Mouse (Mus musculus) frontal cortex, postnatal 36 days (tissue): ENCODE results near the gene Creb3l4.
"Not testable (repeated sequence)": the region's sequence is repeated elsewhere in the genome, so short reads cannot be mapped to it uniquely, and the experiment has no call there.

ENCODE experiments used
- DNase-seq, 2 experiments: peaks; one replicate each; pipeline ENCODE4 v3.0.0; 2022; ENCODE audit warnings: low spot score in 2 of 2

The Creb3l4 gene

DNA sequence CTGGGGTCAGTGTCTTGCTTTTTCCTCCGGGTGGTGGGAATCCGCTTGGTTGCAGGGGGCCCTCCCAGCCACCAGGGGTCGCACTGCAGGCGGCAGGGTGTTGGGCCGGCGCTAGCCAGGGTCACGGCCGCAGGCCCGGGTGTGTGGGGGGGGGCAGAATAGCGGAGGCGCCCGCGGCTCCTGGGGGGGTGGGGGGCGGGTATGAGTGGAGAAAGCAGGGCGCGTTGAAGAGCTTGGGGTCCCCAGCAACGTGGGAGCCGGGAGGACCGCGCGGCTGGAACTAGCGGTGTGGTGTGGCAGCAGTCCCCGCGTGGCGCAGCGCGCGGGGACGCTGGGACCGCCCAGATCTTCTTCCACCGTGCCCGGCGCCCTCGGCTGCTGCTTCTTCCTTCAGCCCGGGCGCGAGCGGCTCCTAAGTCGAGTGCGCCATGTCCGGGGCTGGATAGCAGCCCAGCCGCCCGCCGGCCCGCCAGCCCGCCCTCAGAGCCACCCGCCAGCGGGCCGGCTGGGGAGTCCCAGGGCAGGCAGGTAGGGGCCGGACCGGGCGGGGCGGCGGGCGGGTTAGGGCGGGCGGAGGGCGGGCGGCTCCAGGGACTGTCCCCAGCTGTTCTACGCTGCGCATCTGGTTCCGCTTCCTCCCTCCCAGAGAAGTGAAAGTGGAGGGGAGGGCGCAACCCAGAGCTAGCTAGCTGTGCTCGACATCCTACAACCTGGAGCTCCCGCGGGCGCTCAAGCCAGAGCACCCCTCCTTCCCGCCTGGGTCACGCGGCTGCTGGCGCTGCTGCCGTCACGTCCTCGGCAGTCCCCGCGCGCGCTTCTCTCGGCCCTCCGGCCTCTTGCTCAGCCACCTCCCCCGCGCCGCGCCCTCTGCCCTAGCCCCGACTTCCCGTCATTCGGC is 22.0 kb upstream of the Creb3l4 start, which contains the start of gene Dennd4b:
Gene Dennd4b, plus strand, starts transcription at position 152 of the 898 bp plus-strand sequence.
- DNase-seq, result peak; percentile 86 to 87

GRCm38 (mm10) chr3:90264687-90265033 is 21.3 kb upstream of the Creb3l4 start:
- no peak for DNase-seq

GRCm38 (mm10) chr3:90263121-90263771 is 19.9 kb upstream of the Creb3l4 start:
- DNase-seq, result no peak

DNA sequence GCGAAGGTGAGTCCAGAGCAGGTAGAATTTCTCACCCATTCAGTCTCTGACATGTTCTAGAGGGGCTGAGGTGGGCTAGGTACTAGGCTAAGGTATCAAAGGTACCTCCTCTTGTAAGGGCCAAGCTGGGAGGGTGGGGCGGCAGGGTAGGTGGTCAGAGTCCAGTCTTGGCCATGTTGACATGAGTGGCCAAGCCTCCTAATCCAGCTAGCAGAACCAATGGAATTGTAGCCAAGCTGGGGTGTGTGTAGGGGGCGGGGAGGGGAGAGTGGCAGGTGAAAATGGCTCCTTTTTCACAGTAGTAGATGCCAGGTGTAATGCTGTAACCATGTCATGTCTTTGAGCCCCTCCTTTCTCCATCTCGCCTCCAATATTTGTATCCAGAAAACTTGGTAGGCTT is 15.2 kb upstream of the Creb3l4 start:
- no peak for DNase-seq

GRCm38 (mm10) chr3:90256731-90257530 is 13.6 kb upstream of the Creb3l4 start:
- DNase-seq, result no peak

- DNase-seq, result no peak
Measured at GRCm38 (mm10) chr3:90255784-90256353, 12.6 kb upstream of the Creb3l4 start.

DNA sequence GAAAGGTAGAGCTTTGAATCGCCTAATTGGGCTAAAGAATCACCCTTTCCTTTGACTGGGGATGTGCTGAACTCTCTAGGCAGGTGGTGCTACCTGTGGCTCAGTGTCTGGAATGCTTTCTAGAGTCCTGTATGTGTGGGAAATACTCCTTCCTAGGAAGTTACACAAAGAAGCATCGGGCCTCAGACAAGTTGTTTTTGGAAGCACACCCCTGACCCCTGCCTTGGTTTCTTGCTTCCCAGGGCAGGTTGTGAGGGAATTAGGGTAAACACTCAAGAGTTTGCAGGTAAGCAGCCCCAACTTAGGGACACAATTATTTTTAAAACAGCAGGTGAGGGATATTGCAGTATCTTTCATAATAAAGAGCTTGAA is 11.9 kb upstream of the Creb3l4 start:
- no peak for DNase-seq

DNA sequence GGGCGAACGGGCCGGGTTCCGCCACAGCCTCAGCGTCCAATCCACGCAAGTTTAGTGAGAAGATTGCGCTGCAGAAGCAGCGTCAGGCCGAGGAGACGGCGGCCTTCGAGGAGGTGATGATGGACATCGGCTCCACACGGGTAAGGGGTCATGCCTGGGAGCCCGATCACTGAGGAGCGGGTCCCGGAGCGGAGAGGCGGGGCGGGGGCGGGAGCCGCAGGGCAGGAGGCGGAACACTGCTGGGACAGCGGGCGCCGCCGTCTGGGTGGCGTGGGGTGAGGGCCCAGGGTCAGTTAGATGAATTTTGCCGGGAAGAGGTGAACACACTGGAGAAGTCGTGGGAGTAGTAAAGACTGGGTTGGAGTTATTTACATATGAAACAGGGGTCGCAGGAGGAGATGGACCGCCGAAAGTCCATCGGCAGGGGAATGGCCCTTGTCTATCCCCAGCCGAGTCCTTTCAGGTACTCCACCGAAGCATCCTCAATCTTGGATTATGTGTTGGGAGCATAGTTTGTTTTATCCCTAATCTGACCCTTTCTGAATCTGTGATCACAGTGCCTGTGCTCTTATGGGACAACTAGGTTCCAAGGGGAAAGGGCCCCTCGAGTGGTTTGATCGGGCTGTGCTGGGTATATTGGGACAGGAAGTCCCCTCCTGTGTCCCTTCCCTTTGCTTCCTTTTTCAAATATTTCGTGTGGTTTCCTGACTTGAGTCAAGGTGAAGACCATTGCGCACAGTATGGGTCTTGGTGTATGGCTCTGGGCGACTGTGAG is 11.3 kb upstream of the Creb3l4 start:
- DNase-seq, result no peak

DNA sequence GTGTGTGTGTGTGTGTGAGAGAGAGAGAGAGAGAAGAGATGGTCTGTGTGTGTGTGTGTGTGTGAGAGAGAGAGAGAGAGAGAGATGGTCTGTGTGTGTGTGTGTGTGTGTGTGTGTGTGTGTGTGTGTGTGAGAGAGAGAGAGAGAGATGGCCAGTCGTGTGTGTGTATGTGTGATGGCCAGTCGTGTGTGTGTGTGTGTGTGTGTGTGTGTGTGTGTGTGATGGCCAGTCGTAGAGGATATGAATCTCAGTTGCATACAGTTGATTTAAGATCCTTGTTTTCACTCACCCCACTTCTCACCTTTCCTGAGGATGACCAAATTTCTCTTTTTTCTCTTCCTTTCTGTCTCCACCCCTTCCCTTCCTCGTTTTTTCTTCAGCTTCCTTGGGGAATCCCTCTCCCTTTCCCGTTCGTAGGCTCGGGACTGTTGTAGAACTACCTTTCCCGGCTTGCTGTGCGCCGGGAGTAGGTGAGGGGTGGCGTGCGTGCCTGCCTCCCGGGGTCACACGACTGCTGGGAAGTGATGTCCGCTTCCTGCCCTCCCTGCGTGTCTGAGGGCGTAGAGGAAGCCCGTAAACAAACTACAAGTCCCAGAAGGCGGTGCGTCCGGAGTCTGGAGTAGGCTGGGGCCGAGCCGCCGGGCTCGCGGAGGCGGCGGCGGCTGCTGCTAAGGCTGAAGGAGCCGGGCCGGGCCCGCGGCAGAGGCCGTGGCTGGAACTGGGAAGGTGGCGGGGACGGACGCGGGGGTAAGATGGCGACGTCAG is 10.5 kb upstream of the Creb3l4 start, which contains the start of gene Crtc2:
Gene Crtc2, plus strand, starts transcription at position 511 of the 766 bp plus-strand sequence.
- peak; percentile 96 to 98 for DNase-seq

DNA sequence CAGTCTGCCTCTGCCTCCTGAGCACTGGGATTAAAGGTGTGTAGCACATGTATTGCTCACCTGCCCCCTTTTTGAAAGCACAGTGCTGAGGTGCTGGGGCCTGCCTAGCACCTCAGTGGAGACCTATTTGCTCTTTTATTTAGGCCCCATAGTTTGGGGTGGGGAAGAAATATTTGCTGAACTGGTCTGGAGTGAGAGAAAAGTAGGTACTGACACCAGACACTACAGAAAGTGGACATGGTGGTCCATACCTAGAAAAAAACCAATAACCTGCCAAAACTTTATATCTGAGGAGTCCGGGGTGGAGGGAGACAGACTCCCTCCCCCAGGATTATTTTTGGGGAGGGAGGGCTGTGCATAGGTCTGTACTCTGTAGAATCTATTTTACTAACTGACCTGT is 9.9 kb upstream of the Creb3l4 start:
- DNase-seq, result not testable (repeated sequence)

DNA sequence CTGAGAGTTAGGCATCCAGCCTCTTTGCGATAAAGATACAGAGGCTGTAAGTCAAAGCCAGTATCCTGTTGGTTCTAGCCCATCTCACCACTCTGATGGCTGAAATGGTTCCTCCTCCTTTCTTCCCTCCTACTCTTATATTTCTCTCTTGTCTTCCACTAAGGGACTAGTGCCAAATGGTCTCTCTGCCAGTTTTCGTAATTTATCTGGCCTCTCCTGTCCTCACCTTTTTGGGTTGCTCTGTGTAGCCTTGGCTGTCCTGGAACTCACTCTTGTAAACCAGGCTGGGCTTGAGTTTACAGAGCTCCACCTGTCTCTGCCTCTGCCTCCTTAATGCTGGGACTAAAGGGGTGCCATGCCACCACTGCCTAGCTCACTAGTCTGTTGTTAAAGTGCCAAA is 9.3 kb upstream of the Creb3l4 start:
- not testable (repeated sequence) for DNase-seq

DNA sequence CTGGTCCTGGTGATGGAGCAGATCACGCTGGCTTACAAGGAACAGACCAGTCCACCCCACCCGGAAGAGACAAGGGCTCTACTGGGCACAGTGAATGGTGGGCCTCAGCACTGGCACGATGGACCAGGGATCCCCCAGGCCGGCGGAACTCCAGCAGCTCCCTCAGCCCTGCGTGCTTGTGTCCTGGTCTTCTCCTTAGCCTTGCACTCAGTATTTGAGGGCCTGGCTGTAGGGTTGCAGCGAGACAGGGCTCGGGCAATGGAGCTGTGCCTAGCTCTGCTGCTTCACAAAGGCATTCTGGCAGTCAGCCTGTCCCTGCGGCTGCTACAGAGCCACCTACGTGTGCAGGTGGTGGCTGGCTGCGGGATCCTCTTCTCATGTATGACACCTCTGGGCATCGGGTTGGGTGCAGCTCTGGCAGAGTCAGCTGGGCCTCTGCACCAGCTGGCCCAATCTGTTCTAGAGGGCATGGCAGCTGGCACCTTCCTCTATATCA is 8.5 kb upstream of the Creb3l4 start:
- not testable (repeated sequence) for DNase-seq

DNA sequence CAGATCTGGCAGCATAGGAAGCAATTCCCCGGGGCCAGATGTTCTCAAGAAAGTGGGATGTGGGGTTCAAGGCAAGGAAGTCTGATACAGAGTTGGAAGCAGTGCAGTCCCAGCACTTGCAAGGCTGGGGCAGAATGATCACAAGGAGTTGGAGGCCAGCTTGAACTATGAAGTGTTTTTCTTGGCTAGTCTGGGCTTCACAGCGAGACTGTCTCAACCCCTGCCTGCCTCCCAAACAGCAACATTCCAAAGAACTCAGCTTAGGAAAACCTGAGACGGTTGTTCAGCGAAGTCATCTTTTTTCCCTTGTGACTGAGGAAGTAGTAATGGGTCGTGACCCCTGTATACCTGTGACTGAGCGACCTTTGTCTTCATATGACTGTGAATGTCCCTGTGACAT is 7.5 kb upstream of the Creb3l4 start:
- DNase-seq, result no peak

DNA sequence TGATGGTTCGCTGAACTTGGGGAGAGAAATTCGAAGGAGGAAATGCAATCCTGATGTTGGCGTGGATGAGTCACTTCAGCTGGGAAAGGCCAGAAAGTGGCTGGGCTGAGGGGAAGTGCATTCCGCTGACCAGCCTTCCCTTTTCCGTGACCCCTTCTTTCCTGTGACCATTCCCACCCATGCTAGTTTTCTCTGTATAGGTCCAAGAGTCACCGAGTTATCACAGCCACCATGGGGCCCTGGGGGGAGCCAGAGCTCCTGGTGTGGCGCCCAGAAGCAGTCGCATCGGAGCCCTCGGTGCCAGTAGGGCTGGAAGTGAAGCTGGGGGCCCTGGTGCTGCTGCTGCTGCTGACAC is 5.4 kb upstream of the Creb3l4 start:
- DNase-seq, result no peak

DNA sequence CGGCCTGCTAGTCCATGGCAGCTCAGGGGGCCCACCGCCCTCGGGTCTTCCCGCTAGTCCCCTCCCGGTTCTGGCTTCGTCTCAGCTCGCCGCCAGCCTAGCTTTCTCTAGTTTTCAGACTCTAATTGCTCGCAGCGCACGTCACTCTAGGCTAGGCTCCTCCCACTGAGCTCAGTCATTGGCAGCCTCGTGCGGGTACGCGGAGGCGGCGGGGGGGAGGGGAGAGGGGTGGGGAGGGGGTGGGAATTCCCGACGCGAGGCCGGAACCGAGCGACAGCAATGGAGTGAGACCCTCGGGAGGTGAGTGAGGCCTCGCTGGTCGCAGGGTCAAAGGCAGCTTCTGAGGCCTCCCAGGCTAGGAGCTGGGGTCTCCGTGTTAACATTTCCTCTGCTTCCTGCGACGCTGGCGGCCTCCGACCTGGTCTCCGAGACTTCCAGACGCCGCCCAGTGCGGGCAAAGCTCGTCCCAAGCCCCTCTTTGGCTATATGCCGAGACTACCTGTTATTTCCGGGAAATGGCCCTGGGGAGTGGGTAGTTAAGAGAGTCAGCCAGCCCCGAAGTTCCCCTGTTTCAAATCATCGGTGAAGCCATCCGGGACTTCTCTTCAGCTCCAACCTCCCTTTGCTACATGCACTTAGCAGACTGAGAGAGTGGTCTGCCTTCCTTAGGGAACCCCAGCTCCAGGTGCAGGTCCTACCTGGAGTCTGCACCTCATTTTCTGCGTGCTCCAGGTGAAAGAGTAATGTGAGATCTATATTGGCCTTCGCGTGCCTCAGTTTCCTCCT is 4.8 kb upstream of the Creb3l4 start, which contains the start of gene Slc39a1:
Gene Slc39a1, plus strand, starts transcription at position 213 of the 786 bp plus-strand sequence.
- DNase-seq, result peak; percentile 90 to 95

DNA sequence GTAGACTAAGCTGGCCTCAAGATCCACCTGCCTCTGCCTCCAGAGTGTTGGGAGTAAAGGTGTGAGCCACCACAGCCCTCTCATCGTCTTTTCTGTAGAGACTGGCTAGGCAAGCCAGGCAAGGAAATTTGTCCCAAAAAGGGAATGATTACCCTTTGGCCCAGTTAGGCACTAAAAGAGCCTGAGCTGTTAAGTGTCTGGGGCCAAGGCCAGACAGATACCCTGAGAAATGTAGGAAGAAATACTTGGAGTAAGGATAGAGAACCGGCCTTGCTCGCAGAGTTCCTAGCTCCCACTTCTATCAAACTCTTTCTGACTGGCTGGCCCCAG is 4.3 kb upstream of the Creb3l4 start:
- DNase-seq, result no peak

DNA sequence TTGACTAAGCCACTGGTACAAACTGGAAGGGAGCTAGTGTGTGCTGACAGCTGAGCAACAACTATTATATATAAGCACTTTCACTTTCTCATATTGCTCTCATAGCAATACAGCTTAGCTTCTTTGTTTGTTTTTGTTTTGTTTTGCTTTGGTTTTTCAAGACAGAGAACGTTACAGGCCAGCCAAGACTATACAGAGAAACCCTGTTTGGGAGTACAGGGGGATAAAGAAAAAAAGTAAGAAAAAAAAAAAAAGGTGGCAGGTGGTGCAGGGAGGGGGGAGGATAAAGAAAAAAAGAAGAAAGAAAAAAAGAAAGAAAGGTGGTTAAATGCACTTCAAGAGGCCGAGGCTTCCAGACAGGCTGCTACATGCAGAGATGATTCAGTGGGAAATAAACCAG is 2.1 kb upstream of the Creb3l4 start:
- DNase-seq, result no peak

DNA sequence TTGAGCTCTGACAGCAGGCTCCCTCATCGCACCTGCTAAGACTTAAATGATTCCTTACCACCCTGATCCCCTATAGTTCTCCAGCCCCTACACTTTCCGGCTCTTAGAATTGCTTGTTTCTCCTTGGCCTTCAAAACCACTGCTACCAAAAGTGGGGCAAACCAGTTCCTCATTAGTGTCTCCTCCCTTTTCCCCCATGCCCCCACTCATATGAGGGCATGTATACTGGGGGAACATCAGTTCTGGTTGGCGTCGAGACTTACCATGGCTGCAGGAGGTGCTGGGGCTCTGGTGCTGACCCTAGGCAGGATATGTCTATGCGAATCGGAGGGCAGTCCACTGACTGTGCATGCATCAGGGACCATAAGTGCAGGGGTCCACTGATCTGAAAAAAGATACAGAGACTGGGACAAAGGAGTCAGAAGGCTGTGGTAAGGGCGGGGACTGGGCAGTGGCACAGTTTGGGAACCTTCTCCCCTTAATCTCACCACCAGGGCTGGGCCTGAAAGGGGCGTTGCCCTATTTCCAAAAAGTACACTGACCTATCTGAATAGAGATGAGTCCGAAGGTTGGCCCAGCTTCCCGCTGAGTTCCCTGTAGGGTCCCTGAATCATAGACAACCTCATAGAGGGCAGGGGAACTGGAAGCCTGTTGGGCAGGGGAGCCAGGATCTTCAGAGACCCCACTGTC is 1.5 kb downstream of the Creb3l4 start:
- DNase-seq, result no peak

DNA sequence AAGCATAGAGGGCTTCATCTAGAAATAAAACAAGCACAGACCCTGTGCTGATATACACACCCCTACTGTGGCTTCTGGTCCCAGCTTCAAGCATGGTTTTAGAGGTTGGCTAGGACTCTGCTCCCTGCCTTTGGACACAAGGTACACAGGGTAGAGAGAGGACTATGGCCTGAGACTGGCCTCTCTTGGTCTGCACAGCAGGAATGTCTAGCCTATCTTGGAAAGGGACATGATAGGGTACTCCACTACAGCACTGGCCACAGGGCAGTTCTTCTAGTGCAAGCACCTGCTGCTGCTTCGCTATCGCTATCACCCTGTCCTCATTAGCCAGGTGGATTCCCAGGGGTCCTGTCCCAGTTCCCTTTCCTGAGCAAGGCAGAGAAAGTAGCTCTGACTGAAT is 2.1 kb downstream of the Creb3l4 start:
- DNase-seq, result no peak
